Mouse (Mus musculus) mammary gland, adult 2 months (tissue): ENCODE data around the gene Pqlc3. TPM values are rescaled to one million over a fixed set of nuclear protein-coding genes. Genes with fewer than 3 reads are reported as not detected.

Experiments
- polyA plus RNA-seq: library from polyadenylated mRNA; depleted of rRNA; stranded (reverse); fragments of >200 nt; gene quantifications from 2 replicates; pipeline ENCODE4 v1.2.3, GENCODE M21; 2012; ENCODE audit warnings: low replicate concordance; rRNA removed

Pqlc3 gene
- polyA plus RNA-seq = 82.7 and 108 TPM in 2 replicates

DNA sequence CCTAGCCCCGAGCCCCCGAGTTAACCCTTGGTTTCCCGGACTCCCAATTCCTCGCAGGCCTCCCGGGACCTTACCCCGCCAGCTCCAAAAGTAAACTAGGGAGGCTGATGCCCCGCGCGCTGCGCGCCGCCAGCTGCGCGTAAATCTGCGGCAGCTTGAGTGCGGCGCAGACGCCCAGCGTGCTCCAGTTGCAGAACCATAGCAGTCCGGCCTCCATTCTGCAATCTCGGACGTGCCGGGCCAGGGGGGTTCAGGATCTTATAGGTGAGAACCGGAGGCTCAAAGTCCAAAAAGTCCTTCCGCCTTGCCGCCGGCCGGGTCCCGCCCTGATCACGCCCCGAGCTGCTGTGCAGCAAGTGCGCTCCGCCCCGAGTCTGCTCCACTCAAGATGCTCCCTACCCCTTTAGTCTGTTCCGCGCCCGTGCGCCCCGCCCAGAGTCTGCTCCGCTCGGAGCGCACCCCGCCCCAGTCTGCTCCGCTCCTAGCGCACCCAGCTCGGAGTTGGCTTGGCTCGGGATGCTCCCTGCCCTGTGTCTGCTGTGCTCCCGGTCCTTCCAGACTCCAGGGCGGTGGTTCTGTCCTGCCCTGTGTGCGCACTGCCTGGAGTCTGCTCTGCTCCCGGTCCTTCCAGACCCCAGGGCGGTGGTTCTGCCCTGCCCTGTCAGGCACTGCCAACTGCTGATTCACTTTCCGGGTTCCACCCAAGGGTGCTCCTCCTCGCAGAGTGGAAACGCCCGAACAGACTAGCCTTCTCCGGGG, at the start of gene Pqlc3:
Gene Pqlc3, minus strand, starts transcription at position 670 of the 759 bp plus-strand sequence.

DNA sequence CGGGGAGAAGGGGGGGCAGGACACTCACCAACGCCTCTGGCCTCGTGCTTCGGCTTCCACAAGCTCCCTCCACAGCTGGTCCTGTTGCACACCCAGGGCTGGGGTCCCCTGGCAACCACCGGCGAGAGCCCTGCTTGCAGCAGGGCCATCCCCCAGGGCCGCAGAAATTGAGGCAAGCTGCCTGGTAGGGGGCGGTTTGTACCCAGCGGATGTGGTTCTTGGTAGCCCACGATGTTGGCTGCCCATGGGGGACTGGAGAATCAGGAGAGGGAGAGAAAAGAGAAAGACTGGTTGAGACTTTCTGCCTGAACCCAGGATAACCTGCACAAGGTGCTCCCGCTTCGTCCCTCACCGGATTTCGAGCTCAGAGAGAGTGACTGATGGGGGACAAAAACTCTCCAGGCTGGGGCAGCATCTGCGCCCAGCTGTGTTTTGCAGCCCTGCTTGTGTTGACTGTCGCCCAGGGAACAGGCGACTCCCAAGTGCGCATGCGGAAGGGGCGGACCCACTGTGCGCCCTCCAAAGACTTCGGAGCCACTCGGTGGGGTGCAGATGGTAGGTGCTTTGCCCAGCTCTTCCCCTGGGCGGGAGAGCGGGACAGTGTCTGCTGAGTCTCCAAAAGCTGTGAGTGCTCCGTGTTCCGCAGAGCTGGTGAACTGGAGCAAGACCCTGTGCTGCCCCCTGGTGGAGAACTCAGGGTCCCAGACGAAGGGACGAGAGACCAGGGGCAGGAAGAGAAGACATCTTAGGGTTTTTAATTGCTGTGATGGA, 11.1 kb upstream of the Pqlc3 start, which contains the start of gene 2410004P03Rik:
Gene 2410004P03Rik, minus strand, starts transcription at position 628 of the 771 bp plus-strand sequence.

Other genes starting within 250 kb of the Pqlc3 start
- 1.2 and 2.1 TPM in 2 replicates for gene Greb1, start 199.5 kb downstream of the Pqlc3 start, polyA plus RNA-seq
- gene E2f6, start 189.4 kb downstream of the Pqlc3 start, polyA plus RNA-seq = 15.2 and 37.1 TPM in 2 replicates
- gene Rock2, start 105.5 kb downstream of the Pqlc3 start, polyA plus RNA-seq = 3.5 and 12.1 TPM in 2 replicates
- 0.09 and 0.30 TPM in 2 replicates for gene 2410004P03Rik, start 11.3 kb upstream of the Pqlc3 start, polyA plus RNA-seq
- gene Kcnf1, start 176.5 kb upstream of the Pqlc3 start, polyA plus RNA-seq = 0.36 and 0.50 TPM in 2 replicates